7 mouse cellular contexts compared by ENCODE assay signal in genomic region chr4:131270192-131270591, GRCm38 (mm10).
DNase-seq lines count a peak whose midpoint lies in the region; ATAC-seq and TF ChIP-seq lines count a peak whose summit lies in the region.

No protein-coding gene starts in this region.

- H3K9ac ChIP-seq in stomach, postnatal 0 days (ENCODE audit: low read length), result no peak overlapping the region

- no peaks in the 10 kb centered on the region for H3K27me3 ChIP-seq in stomach, postnatal 0 days (ENCODE audit: control insufficient read depth, insufficient read depth, low read length)

- no peak for TF ChIP-seq EP300 in stomach, postnatal 0 days (optimal IDR thresholded peaks at IDR 0.05)

- peak; percentile 70 for TF ChIP-seq CTCF in stomach, postnatal 0 days (IDR thresholded peaks at IDR 0.05; ENCODE audit: low read depth)

- peak; percentile 52 to 66 for DNase-seq in layer of hippocampus, postnatal 10 days (ENCODE audit: low spot score in 2 of 2)
- DNase-seq in layer of hippocampus, adult 9-11 months, result no peak
- peak; percentile 28 for DNase-seq in ZHBTc4 (ENCODE audit: low read depth, low spot score)
- peak; percentile 67 for DNase-seq in embryo, embryonic 9.5 days (ENCODE audit: extremely low spot score)
- DNase-seq in kidney, postnatal 25 days, result peak; percentile 52 to 59
- peak; percentile 20 for DNase-seq in stomach, postnatal 0 days (ENCODE audit: low spot score)
- no peak for DNase-seq in MN1 (ENCODE audit: low spot score)

- H3K4me2 ChIP-seq in stomach, postnatal 0 days (replicated peaks; ENCODE audit: low read depth), result no peak overlapping the region

- 18% methylated on average over 7 of the region's 7 CpGs for WGBS in stomach, postnatal 0 days

- no peaks in the 10 kb centered on the region for H3K36me3 ChIP-seq in stomach, postnatal 0 days (ENCODE audit: control insufficient read depth, insufficient read depth, low read length)

- H3K27ac ChIP-seq in stomach, postnatal 0 days (replicated peaks), result no peak overlapping the region

- no peaks in the 10 kb centered on the region for H3K9me3 ChIP-seq in stomach, postnatal 0 days (ENCODE audit: control insufficient read depth, low read length)

- ATAC-seq in stomach, postnatal 0 days (ENCODE audit: low FRiP score, low TSS enrichment), result no peak

- no peaks in the 10 kb centered on the region for H3K4me1 ChIP-seq in stomach, postnatal 0 days (replicated peaks; ENCODE audit: control insufficient read depth, insufficient read depth)

- H3K4me3 ChIP-seq in stomach, postnatal 0 days (ENCODE audit: low read depth, low read length), result no peak overlapping the region

Comparison
In these comparisons a context has a peak if more than half of its experiments do, and no peak if none do; other contexts are left out.
1. DNase-seq: peak in layer of hippocampus, postnatal 10 days (2 of 2), ZHBTc4 (single experiment), embryo, embryonic 9.5 days (single experiment), kidney, postnatal 25 days (2 of 2) and stomach, postnatal 0 days (single experiment); none in layer of hippocampus, adult 9-11 months (single experiment) and MN1 (single experiment).